Mouse (Mus musculus): ENCODE measurements at regions not wholly inside any gene's neighbourhood (a gene's known extent, or its start where the extent isn't known, plus 50 kb on each side); places are given as distances from the start of the nearest gene placed in this dataset.

GRCm38 (mm10) chr5:28884746-28885365 is 310.9 kb upstream of the Rnf32 start:
- TF ChIP-seq POLR2A (IDR thresholded peaks at IDR 0.05; ENCODE audit: insufficient read depth, low read length) (no peak), CTCF (IDR thresholded peaks at IDR 0.05; ENCODE audit: low read depth, low read length) (no peak), EP300 (IDR thresholded peaks at IDR 0.05; ENCODE audit: insufficient read depth, low read depth, low read length) (no peak)

Measured in ES-Bruce4 (cell line).